Mouse (Mus musculus) forebrain, embryonic 14.5 days (tissue): ENCODE measurements at regions not wholly inside any gene's neighbourhood (a gene's known extent, or its start where the extent isn't known, plus 50 kb on each side); places are given as distances from the start of the nearest gene placed in this dataset.

Experiments
- ATAC-seq: fragments of 200-750 bp; cut with Nextera tagmentation; 2 replicates; pipeline ENCODE4 v1.8.0; 2017; ENCODE audit warnings: mild to moderate bottlenecking, moderate library complexity
- DNase-seq: peaks from one replicate; pipeline ENCODE4 v3.0.0-alpha.2; 2015; ENCODE audit warnings: low spot score
- H3K27ac ChIP-seq: fragments of 300-500 bp; sonication (generic); 2 replicates; pipeline ENCODE4 v1.5.1; 2014; ENCODE audit warnings: low read depth, mild to moderate bottlenecking, control low read depth, low read length, moderate library complexity
- H3K27me3 ChIP-seq: fragments of 300-500 bp; sonication (generic); replicated peaks from 2 replicates; pipeline ENCODE4 v1.6.1; 2014; ENCODE audit warnings: low read length, control low read depth, mixed read lengths; ENCODE audit not compliant: control insufficient read depth, insufficient read depth
- H3K36me3 ChIP-seq: fragments of 300-500 bp; sonication (generic); 2 replicates; pipeline ENCODE4 v1.6.1; 2014; ENCODE audit warnings: low read length, control low read depth; ENCODE audit not compliant: control insufficient read depth, insufficient read depth
- H3K4me1 ChIP-seq: fragments of 300-500 bp; sonication (generic); 2 replicates; pipeline ENCODE4 v1.6.1; 2014; ENCODE audit warnings: antibody characterized with exemption, low read length, control low read depth; ENCODE audit not compliant: control insufficient read depth, insufficient read depth
- H3K4me2 ChIP-seq: fragments of 300-500 bp; sonication (generic); 2 replicates; pipeline ENCODE4 v1.6.1; 2014; ENCODE audit warnings: mild to moderate bottlenecking, control low read depth, low read length
- H3K4me3 ChIP-seq: fragments of 300-500 bp; sonication (generic); 2 replicates; pipeline ENCODE4 v1.5.1; 2014; ENCODE audit warnings: low read depth, low read length, control low read depth
- H3K9ac ChIP-seq: fragments of 300-500 bp; sonication (generic); 2 replicates; pipeline ENCODE4 v1.6.1; 2014; ENCODE audit warnings: mild to moderate bottlenecking, low read length, control low read depth, moderate library complexity
- H3K9me3 ChIP-seq: fragments of 300-500 bp; sonication (generic); replicated peaks from 2 replicates; pipeline ENCODE4 v1.6.1; 2016; ENCODE audit warnings: low read length, control low read depth, mixed read lengths; ENCODE audit not compliant: control insufficient read depth
- WGBS: fragments of 180-500 bp; shearing (Covaris S2); extraction: QIAGEN DNeasy Blood & Tissue Kit; methylation state at CpG from one replicate; pipeline ENCODE4 v1.1.7; 2014; 5-methylcytosine and 5-hydroxymethylcytosine counted together

DNA sequence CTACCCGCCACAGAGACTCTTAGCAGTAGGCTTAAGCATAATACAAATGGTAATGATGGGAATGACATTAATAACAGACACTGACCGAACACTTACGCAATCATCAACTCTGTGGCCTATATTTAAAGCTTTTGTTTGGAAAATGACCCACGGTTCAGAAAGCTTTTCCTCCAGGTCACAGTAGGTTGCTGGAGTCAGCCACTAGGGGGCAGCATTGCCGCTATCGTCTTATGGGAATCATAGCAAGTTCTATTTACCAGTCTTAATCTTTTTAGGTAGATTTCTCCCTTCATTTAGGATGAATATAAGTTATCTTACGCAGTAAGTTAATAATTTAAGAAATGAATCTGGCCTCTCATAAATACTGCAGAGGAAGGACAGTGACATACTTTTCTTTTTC is 137.4 kb downstream of the Foxb1 start:
- Histone ChIP-seq H3K4me1 (no peaks in the 10 kb centered on the region), H3K36me3 (no peaks in the 10 kb centered on the region), H3K27me3 (0 out of 2 replicates have a peak, but pooled peaks cover 5% of the 10 kb centered on the region), H3K9ac (no peak overlapping the region), H3K9me3 (no peaks in the 10 kb centered on the region), H3K4me2 (no peak overlapping the region), H3K27ac (no peak overlapping the region), H3K4me3 (no peak overlapping the region)
- no peak for ATAC-seq
- DNase-seq, result peak; percentile 83
- 20% methylated on average over 7 of the region's 7 CpGs for WGBS

DNA sequence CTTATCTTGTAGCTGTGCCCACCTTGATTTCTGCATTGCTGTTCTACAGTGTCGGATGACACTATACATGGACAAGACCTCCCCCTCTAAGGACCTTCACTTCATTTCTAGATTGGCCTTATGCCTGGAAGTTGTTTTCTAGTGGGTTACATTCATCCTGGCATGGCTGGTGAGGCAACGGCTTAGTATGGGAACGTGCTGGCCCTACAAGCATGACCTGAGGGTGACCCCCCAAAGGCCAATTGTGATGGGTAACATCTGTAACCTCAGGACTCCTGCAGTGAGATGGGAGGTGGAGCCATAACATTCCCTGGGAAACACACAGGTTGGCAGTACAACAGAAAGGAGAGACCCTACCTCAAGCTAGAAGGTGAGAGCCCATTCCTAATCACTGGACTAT is 139.7 kb downstream of the Foxb1 start:
- WGBS, result 77% methylated on average over 3 of the region's 3 CpGs
- no peaks in the 10 kb centered on the region for H3K4me1 ChIP-seq
- DNase-seq (no peak), ATAC-seq (no peak)
- no peak overlapping the region for H3K4me2 ChIP-seq
- no peak overlapping the region for H3K9ac ChIP-seq
- H3K27ac ChIP-seq, result no peak overlapping the region
- 0 out of 2 replicates have a peak, but pooled peaks cover 5% of the 10 kb centered on the region for H3K27me3 ChIP-seq
- H3K9me3 ChIP-seq, result no peaks in the 10 kb centered on the region
- no peak overlapping the region for H3K4me3 ChIP-seq
- H3K36me3 ChIP-seq, result no peaks in the 10 kb centered on the region

DNA sequence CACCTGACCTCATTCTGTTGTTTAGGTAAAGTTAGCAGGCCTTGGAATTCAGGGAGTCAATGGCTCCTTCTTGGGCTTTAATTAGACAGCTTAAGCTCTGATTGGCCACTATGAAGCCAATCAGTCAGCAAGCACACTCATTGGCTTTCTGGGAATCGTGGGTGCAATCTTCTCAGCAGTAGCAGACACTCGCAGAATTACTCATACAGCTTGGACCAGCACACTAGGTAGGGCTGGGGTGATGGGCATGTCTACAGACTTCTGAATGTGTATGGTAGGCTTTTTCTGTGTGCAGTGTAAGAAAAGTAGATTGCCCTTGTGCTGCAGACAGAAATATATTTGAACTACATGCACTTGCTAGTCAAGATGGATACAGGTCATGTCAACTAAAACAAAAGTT is 143.4 kb downstream of the Foxb1 start:
- 70% methylated on average over 2 of the region's 2 CpGs for WGBS
- Histone ChIP-seq H3K27ac (no peak overlapping the region), H3K4me2 (no peak overlapping the region), H3K36me3 (no peaks in the 10 kb centered on the region), H3K9me3 (no peaks in the 10 kb centered on the region), H3K4me3 (no peak overlapping the region), H3K9ac (no peak overlapping the region), H3K27me3 (no peaks in the 10 kb centered on the region), H3K4me1 (no peaks in the 10 kb centered on the region)
- ATAC-seq, result no peak
- no peak for DNase-seq

DNA sequence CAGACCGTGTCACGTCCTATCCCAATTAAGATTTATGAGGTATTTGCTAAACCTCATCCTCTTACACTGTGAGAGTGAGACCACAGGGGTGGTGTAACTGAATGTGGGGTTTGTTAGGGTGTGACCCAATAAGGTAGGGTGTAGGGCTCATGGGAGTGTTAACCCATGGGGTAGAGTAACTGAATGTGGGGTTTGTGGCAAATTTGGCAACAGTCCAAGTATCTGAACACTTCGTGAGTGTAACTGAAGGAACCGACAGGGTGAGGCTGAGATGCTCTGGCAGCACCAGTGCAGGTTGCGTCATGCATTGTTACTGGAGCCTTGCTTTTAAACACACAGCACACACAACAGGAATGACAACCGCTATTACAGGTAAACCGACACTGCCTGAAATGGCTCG is 144.1 kb downstream of the Anxa2 start:
- Histone ChIP-seq H3K36me3 (no peaks in the 10 kb centered on the region), H3K27ac (no peak overlapping the region)
- DNase-seq, result no peak

DNA sequence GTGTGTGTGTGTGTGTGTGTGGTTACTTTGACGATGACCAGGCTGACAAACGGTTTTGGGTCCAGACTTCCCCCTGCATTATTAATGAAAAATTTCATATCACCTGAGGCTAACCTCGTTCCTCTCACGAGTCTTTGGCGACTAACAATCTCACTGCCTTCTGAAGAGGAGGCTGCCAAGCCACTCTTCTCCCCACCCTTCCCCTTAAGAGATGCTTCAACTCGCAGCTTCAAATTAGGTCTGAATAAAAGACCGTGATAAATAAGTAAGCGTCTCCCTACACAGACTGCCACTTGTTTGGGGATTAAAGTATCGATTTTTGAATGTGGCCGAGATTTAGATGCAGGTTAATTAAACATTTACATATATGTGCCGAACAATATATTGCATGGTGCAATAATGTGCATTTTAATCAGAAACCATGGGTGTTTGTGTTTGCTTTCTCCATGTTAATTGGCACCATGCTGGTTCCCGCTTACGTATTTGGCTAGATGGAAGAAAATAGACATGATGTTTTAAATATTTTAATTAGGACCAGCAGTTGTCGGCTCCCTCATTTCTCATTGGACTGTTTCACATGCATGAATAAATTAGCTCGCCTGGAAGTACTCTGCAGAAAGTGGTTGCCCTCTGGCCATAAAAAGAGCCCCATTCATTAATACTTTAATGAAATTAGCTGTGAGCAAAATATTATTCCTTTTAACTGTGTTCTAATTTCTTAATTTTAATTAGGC is 139.1 kb downstream of the Anxa2 start:
- H3K4me2 ChIP-seq, result peak overlapping the region; percentile 32; the same call in 1 of the 2 replicates
- ATAC-seq (peak; percentile 86), DNase-seq (peak; percentile 90)
- no peak overlapping the region for H3K27ac ChIP-seq
- 9% methylated on average over 15 of the region's 15 CpGs for WGBS
- H3K27me3 ChIP-seq, result peaks cover 33% of the 10 kb centered on the region
- H3K9ac ChIP-seq, result no peak overlapping the region
- no peak overlapping the region for H3K4me3 ChIP-seq
- H3K9me3 ChIP-seq, result no peaks in the 10 kb centered on the region
- H3K4me1 ChIP-seq, result peaks cover 3% of the 10 kb centered on the region
- H3K36me3 ChIP-seq, result no peaks in the 10 kb centered on the region

More for the DNA sequence above, 144.1 kb downstream of the Anxa2 start:
- Histone ChIP-seq H3K9me3 (no peaks in the 10 kb centered on the region), H3K4me2 (no peak overlapping the region), H3K4me3 (no peak overlapping the region), H3K27me3 (peaks cover 14% of the 10 kb centered on the region), H3K9ac (no peak overlapping the region), H3K4me1 (peaks cover 3% of the 10 kb centered on the region)
- ATAC-seq, result no peak
- 68% methylated on average over 8 of the region's 8 CpGs for WGBS

DNA sequence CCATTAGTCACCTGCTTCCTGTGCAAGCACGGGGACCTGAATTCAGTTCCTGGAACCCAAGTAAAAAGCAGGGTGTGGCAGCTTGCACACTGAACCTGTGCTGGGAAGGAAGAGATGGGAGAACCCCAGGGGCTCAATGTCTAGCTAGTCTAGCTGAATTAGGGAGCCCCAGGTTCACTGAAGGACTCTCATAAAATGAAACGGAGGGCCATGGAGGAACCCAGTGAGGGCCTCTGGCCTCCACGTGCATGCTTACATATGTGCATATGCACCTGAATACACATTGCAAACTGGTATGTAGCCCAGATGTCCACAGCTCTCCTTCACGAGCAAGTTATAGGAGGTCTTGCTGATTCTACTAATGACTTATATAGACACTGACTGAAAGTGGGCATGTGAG is 135.4 kb downstream of the Anxa2 start:
- Histone ChIP-seq H3K36me3 (no peaks in the 10 kb centered on the region), H3K27me3 (peaks cover 35% of the 10 kb centered on the region), H3K27ac (no peak overlapping the region), H3K9ac (no peak overlapping the region), H3K4me3 (no peak overlapping the region), H3K9me3 (no peaks in the 10 kb centered on the region), H3K4me2 (no peak overlapping the region), H3K4me1 (peaks cover 3% of the 10 kb centered on the region)
- DNase-seq (no peak), ATAC-seq (no peak)
- WGBS, result 82% methylated on average over 4 of the region's 4 CpGs

DNA sequence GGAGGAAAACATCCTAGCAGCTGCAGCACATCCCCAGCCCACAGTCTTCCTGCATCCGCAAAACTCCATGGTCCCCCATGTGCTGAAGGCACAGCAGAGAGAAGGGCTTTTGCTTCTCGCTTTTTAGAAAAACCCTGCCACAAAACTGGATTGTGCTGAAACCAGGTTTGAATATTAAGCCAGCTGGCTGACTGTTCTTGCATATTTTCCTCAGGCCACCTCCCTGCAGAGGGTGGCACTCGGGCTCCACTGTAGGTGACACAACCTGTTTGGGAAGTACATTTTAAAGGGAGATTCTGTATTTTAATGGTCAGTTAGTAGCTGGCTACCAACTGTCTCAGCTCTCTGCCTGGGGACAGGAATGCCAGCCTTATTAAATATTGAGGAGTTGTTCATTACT is 133.7 kb downstream of the Anxa2 start:
- Histone ChIP-seq H3K9me3 (no peaks in the 10 kb centered on the region), H3K27me3 (peaks cover 35% of the 10 kb centered on the region), H3K4me2 (no peak overlapping the region), H3K4me3 (no peak overlapping the region), H3K4me1 (no peaks in the 10 kb centered on the region), H3K27ac (no peak overlapping the region), H3K9ac (no peak overlapping the region), H3K36me3 (no peaks in the 10 kb centered on the region)
- no peak for ATAC-seq
- no peak for DNase-seq
- 84% methylated on average over 3 of the region's 3 CpGs for WGBS

DNA sequence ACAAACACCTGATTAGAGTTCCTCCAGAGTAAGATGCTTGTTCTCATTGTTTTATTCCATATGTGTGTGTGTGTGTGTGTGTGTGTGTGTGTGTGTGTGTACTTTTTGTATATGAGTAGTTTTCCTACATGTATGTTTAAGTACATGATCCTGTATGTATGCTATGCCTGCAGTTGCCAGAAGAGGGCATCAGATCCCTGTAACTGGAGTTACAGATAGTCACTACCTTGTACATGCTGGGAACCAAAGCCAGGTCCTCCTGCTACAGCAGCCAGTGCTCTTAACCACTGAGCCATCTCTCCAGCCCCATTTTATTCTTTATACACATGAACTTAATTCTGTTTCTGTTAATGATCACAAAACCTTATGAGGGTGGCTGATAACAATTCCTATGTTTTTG is 127.8 kb downstream of the Anxa2 start:
- Histone ChIP-seq H3K36me3 (no peaks in the 10 kb centered on the region), H3K27ac (no peak overlapping the region), H3K9ac (no peak overlapping the region), H3K4me2 (no peak overlapping the region), H3K4me1 (no peaks in the 10 kb centered on the region), H3K9me3 (no peaks in the 10 kb centered on the region), H3K4me3 (no peak overlapping the region), H3K27me3 (0 out of 2 replicates have a peak, but pooled peaks cover 7% of the 10 kb centered on the region)
- DNase-seq, result no peak
- ATAC-seq, result no peak

DNA sequence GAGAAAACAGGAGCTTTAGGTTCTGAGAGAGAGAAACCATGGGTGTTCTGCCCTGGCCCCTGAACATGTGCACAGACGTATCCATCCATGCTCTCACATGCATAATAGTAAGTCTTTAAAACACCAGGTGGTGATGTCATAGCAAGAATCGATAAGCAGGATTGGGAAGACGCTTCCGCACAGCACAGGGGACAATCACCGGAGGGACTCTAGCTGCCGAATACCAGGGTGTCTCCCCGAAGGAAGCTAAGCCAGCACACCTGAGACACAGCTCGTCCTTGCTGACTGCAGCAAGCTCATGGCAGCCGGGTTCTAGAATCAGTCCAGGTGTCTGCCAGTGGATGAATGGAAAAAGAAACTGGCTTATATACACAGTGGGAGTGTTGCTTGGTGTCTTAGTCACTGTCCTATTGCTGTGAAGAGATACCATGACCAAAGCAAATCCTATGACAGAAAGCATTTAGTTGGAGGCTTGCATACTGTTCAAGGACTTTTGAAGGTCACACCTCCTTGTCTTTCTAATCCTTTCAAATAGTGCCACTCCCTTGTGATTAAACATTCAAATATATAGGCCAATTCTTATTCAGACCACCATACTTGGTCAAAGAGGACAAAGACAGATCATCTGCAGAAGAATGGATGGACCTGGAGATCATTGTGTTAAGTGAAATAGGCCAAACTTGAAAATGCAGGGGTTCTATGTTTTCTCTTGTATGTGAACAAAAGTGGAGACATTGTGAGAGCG is 124.4 kb downstream of the Anxa2 start:
- 94% methylated on average over 10 of the region's 10 CpGs for WGBS
- DNase-seq, result no peak
- H3K9ac ChIP-seq, result no peak overlapping the region
- H3K27ac ChIP-seq, result no peak overlapping the region
- no peak for ATAC-seq
- no peaks in the 10 kb centered on the region for H3K27me3 ChIP-seq
- H3K4me3 ChIP-seq, result no peak overlapping the region
- H3K4me2 ChIP-seq, result no peak overlapping the region
- no peaks in the 10 kb centered on the region for H3K9me3 ChIP-seq
- H3K4me1 ChIP-seq, result no peaks in the 10 kb centered on the region
- no peaks in the 10 kb centered on the region for H3K36me3 ChIP-seq
